Mouse (Mus musculus) adrenal gland, adult (tissue): ENCODE data around the gene Itga9.

ENCODE experiments used
- DNase-seq, 2 experiments: peaks; one replicate each; pipeline ENCODE4 v3.0.0; 2022 to 2023; ENCODE audit warnings: low spot score in 1 of 2; ENCODE audit not compliant: inconsistent age in 2 of 2

The Itga9 gene

GRCm38 (mm10) chr9:118650976-118651375 is 44.5 kb downstream of the Itga9 start:
- no peak for DNase-seq

- DNase-seq = peak in 1 of 2 experiments; percentile 33
Observed at GRCm38 (mm10) chr9:118651939-118652338, 45.4 kb downstream of the Itga9 start.

- DNase-seq = no peak
Observed at GRCm38 (mm10) chr9:118653436-118653835, 46.9 kb downstream of the Itga9 start.

- peak; percentile 48 to 67 for DNase-seq
Observed at GRCm38 (mm10) chr9:118654969-118655368, 48.5 kb downstream of the Itga9 start.

GRCm38 (mm10) chr9:118655726-118656125 is 49.2 kb downstream of the Itga9 start:
- DNase-seq = no peak

GRCm38 (mm10) chr9:118658159-118658558 is 51.7 kb downstream of the Itga9 start:
- DNase-seq = no peak

GRCm38 (mm10) chr9:118659809-118660208 is 53.3 kb downstream of the Itga9 start:
- DNase-seq = peak in 1 of 2 experiments; percentile 24

GRCm38 (mm10) chr9:118660259-118660658 is 53.8 kb downstream of the Itga9 start:
- DNase-seq = peak in 1 of 2 experiments; percentile 25

GRCm38 (mm10) chr9:118662026-118662425 is 55.5 kb downstream of the Itga9 start:
- no peak for DNase-seq

GRCm38 (mm10) chr9:118662476-118662875 is 56.0 kb downstream of the Itga9 start:
- peak; percentile 76 to 91 for DNase-seq

GRCm38 (mm10) chr9:118663938-118664337 is 57.4 kb downstream of the Itga9 start:
- no peak for DNase-seq

- peak in 1 of 2 experiments; percentile 32 for DNase-seq
Observed at GRCm38 (mm10) chr9:118666069-118666468, 59.6 kb downstream of the Itga9 start.

- no peak for DNase-seq
Observed at GRCm38 (mm10) chr9:118669696-118670095, 63.2 kb downstream of the Itga9 start.

- DNase-seq = peak; percentile 31 to 62
Observed at GRCm38 (mm10) chr9:118674277-118674676, 67.8 kb downstream of the Itga9 start.

- no peak for DNase-seq
Observed at GRCm38 (mm10) chr9:118674761-118675160, 68.3 kb downstream of the Itga9 start.

GRCm38 (mm10) chr9:118675573-118676170 is 69.2 kb downstream of the Itga9 start:
- DNase-seq = peak in 1 of 2 experiments; percentile 59

- DNase-seq = peak in 1 of 2 experiments; percentile 73
Observed at GRCm38 (mm10) chr9:118676692-118677091, 70.2 kb downstream of the Itga9 start.

GRCm38 (mm10) chr9:118677349-118677748 is 70.9 kb downstream of the Itga9 start:
- no peak for DNase-seq

GRCm38 (mm10) chr9:118678020-118678750 is 71.7 kb downstream of the Itga9 start:
- peak in 1 of 2 experiments; percentile 32 for DNase-seq

- DNase-seq = no peak
Observed at GRCm38 (mm10) chr9:118678759-118679158, 72.3 kb downstream of the Itga9 start.

- DNase-seq = peak; percentile 55 to 76
Observed at GRCm38 (mm10) chr9:118681506-118681905, 75.0 kb downstream of the Itga9 start.

GRCm38 (mm10) chr9:118682154-118682553 is 75.7 kb downstream of the Itga9 start:
- peak in 1 of 2 experiments; percentile 58 for DNase-seq
